Mouse (Mus musculus) ES-E14 (cell line): ENCODE measurements around the gene Arl4a. TPM values are rescaled to one million over a fixed set of nuclear protein-coding genes. Genes with fewer than 3 reads are reported as not detected.

ENCODE experiments used
- DNase-seq: peaks from one replicate; pipeline ENCODE4 v3.0.0-alpha.2; 2013; ENCODE audit warnings: low read depth, low spot score
- H3K27ac ChIP-seq: 2 replicates; pipeline ENCODE4 v1.5.1; 2012; ENCODE audit warnings: low read depth, mild to moderate bottlenecking, low read length, moderate library complexity, mixed read lengths; ENCODE audit not compliant: poor library complexity, insufficient read depth, severe bottlenecking
- H3K36me3 ChIP-seq: 2 replicates; pipeline ENCODE4 v1.6.1; 2012; ENCODE audit warnings: mild to moderate bottlenecking, low read length, moderate library complexity, mixed read lengths; ENCODE audit not compliant: control insufficient read depth, poor library complexity, insufficient read depth, severe bottlenecking
- H3K4me1 ChIP-seq, 2 experiments: fragments of 150-350 bp in 1 of 2; sonication (generic) in 1 of 2; 2 replicates each; pipeline ENCODE4 v1.6.1; 2012; ENCODE audit warnings: low read length in 2 of 2, mild to moderate bottlenecking in 1 of 2, mixed read lengths in 1 of 2; ENCODE audit not compliant: control insufficient read depth in 2 of 2, insufficient read depth in 2 of 2, poor library complexity in 1 of 2
- H3K4me3 ChIP-seq, 2 experiments: fragments of 150-350 bp in 1 of 2; sonication (generic) in 1 of 2; 2 replicates each; pipeline ENCODE4 v1.5.1; 2012; ENCODE audit warnings: low read length in 2 of 2, low read depth in 1 of 2, mild to moderate bottlenecking in 1 of 2, mixed read lengths in 1 of 2; ENCODE audit not compliant: insufficient read depth in 1 of 2, poor library complexity in 1 of 2, severe bottlenecking in 1 of 2
- H3K9ac ChIP-seq: 2 replicates; pipeline ENCODE4 v1.6.1; 2012; ENCODE audit warnings: low read depth, mild to moderate bottlenecking, low read length, mixed read lengths; ENCODE audit not compliant: poor library complexity, insufficient read depth, severe bottlenecking
- H3K9me3 ChIP-seq: fragments of 150-350 bp; sonication (generic); 2 replicates; pipeline ENCODE4 v1.6.1; 2012; ENCODE audit warnings: low read depth, mild to moderate bottlenecking, low read length; ENCODE audit not compliant: control insufficient read depth, insufficient read depth
- CHD2 ChIP-seq: IDR thresholded peaks from 2 replicates; pipeline ENCODE4 v1.6.1; 2014; ENCODE audit warnings: mild to moderate bottlenecking, low read depth, low read length, inconsistent platforms
- HCFC1 ChIP-seq: IDR thresholded peaks from 2 replicates; pipeline ENCODE4 v1.6.1; 2012; ENCODE audit warnings: low read length, inconsistent platforms, borderline replicate concordance; ENCODE audit not compliant: insufficient read depth
- MAFK ChIP-seq: IDR thresholded peaks from 2 replicates; pipeline ENCODE4 v1.6.1; 2014; ENCODE audit warnings: mild to moderate bottlenecking, low read depth, low read length, inconsistent platforms; ENCODE audit not compliant: insufficient read depth
- ZC3H11A ChIP-seq: IDR thresholded peaks from 2 replicates; pipeline ENCODE4 v1.6.1; 2012; ENCODE audit warnings: low read depth, mild to moderate bottlenecking, inconsistent platforms, low read length, borderline replicate concordance
- ZNF384 ChIP-seq: IDR thresholded peaks from 2 replicates; pipeline ENCODE4 v1.6.1; 2012; ENCODE audit warnings: low read depth, low read length, inconsistent platforms
- in situ Hi-C, 2 experiments: fragments of 600-800 bp; cut with MboI; formaldehyde crosslinking; loops; one replicate each; pipeline ENCODE4 v1.15.1; 2025; ENCODE audit warnings: low sequenced_read_pairs in 2 of 2, inconsistent platforms in 1 of 2; ENCODE audit not compliant: unreplicated experiment in 2 of 2
- total RNA-seq: library from RNA; depleted of rRNA; stranded (reverse); fragments of 300-350 nt; gene quantifications from 2 replicates; pipeline ENCODE4 v1.2.3, GENCODE M21; 2012

Arl4a gene
- total RNA-seq, 1 experiment, result 20.2 TPM

- TF ChIP-seq HCFC1 (no peak), ZC3H11A (no peak), ZNF384 (no peak), CHD2 (no peak), MAFK (no peak)
- DNase-seq, result no peak
- H3K27ac ChIP-seq, result no peak overlapping the region
- H3K9me3 ChIP-seq, result no peaks in the 10 kb centered on the region
- no peak overlapping the region for H3K4me3 ChIP-seq
- no peaks in the 10 kb centered on the region for H3K36me3 ChIP-seq
- in situ Hi-C loops, result no loop called here
- peaks cover 0 to 5% of the 10 kb centered on the region in 2 experiments; a peak in 1 of 4 replicates for H3K4me1 ChIP-seq
- H3K9ac ChIP-seq, result no peak overlapping the region
Measured at GRCm38 (mm10) chr12:39989136-39989535, 48.7 kb downstream of the Arl4a start.

DNA sequence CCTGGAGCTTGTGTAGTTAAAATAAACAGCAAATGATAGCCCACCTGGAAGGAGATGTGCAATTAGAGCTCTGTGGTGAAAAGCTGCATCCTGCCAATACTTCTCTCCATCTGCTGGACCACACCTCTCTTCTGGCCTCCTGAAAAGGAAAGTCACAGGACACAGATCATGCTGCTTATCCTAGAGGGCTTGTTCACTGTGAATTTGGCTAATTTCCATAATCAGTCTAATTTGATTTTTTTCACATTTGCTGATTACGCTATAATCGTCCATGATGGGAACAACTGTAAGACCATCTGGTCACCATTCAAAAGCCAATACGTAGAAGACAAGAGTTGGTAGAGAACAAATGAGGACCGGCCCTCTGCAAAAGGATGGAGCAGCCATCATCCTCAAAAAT, 50.6 kb downstream of the Arl4a start:
- H3K36me3 ChIP-seq, result no peaks in the 10 kb centered on the region
- H3K27ac ChIP-seq, result no peak overlapping the region
- H3K4me1 ChIP-seq, result peaks cover 0 to 3% of the 10 kb centered on the region in 2 experiments; a peak in 1 of 4 replicates
- in situ Hi-C loops, result no loop called here
- H3K9ac ChIP-seq, result no peak overlapping the region
- no peak for TF ChIP-seq HCFC1
- no peak for TF ChIP-seq CHD2
- TF ChIP-seq ZC3H11A, result no peak
- no peak for TF ChIP-seq MAFK
- TF ChIP-seq ZNF384, result no peak
- H3K9me3 ChIP-seq, result no peaks in the 10 kb centered on the region
- H3K4me3 ChIP-seq, result no peak overlapping the region
- no peak for DNase-seq

GRCm38 (mm10) chr12:39985639-39986038, 52.2 kb downstream of the Arl4a start:
- peaks cover 0 to 3% of the 10 kb centered on the region in 2 experiments; a peak in 1 of 4 replicates for H3K4me1 ChIP-seq
- H3K27ac ChIP-seq, result no peak overlapping the region
- in situ Hi-C loops, result no loop called here
- H3K9ac ChIP-seq, result no peak overlapping the region
- H3K9me3 ChIP-seq, result no peaks in the 10 kb centered on the region
- TF ChIP-seq CHD2, result no peak
- no peak for TF ChIP-seq HCFC1
- TF ChIP-seq MAFK, result no peak
- no peak for TF ChIP-seq ZC3H11A
- no peak for TF ChIP-seq ZNF384
- no peak overlapping the region for H3K4me3 ChIP-seq
- no peaks in the 10 kb centered on the region for H3K36me3 ChIP-seq
- no peak for DNase-seq

GRCm38 (mm10) chr12:39979792-39980191, 58.0 kb downstream of the Arl4a start:
- in situ Hi-C loops, result no loop called here
- TF ChIP-seq ZNF384 (no peak), CHD2 (no peak), MAFK (no peak), HCFC1 (no peak), ZC3H11A (no peak)
- DNase-seq, result no peak
- Histone ChIP-seq H3K4me1 (peaks cover 0 to 3% of the 10 kb centered on the region in 2 experiments; a peak in 1 of 4 replicates), H3K9ac (no peak overlapping the region), H3K36me3 (no peaks in the 10 kb centered on the region), H3K4me3 (no peak overlapping the region), H3K9me3 (no peaks in the 10 kb centered on the region), H3K27ac (no peak overlapping the region)

DNA sequence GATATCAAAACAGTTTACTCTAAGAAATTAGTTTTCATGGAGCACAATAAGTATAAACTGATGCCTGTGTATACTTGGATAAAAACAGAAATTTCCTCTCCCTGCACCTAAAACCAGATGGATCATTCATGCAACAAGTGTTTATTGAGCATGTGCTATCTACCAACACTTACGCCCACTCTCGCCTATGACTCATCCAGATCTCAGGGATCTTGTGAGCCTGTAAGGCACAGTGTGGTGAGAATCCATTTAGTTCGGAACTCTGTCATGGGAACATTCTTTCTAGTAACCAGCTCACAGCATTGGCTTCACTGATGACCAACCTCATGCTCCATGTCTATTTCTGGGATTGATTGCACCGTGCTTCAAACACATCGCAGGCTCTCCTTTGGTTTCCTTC, 58.8 kb downstream of the Arl4a start:
- TF ChIP-seq HCFC1 (no peak), ZNF384 (no peak), MAFK (no peak), ZC3H11A (no peak), CHD2 (no peak)
- in situ Hi-C loops, result no loop called here
- no peak overlapping the region for H3K4me3 ChIP-seq
- H3K27ac ChIP-seq, result no peak overlapping the region
- no peaks in the 10 kb centered on the region for H3K9me3 ChIP-seq
- H3K36me3 ChIP-seq, result no peaks in the 10 kb centered on the region
- H3K9ac ChIP-seq, result no peak overlapping the region
- no peaks in the 10 kb centered on the region for H3K4me1 ChIP-seq
- DNase-seq, result no peak
